Mouse (Mus musculus) embryo, embryonic 11 days (tissue): Measurements from ENCODE around the gene Zfp661.

Source experiments
- DNase-seq: peaks from one replicate; pipeline ENCODE4 v3.0.0-alpha.2; 2015

Zfp661 gene

DNA sequence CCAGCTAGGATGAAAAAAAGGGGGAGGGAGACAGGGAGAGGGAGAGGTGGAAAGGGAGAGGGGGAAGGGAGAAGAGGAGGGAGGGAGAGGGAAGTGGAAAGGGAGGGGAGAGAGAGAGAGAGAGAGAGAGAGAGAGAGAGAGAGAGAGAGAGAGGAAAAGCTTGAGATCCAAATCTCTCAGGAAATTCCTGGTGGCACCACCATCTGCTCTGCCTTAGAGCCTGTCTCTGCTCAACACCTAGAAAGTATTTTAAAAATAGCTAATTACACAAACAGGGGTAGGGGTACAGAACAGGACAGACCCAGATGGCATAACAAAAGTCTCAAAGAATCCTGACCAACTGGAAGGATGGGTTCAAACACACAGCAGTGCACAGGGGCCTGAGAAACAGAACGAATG lies 36.4 kb downstream of the Zfp661 start:
- no peak for DNase-seq

DNA sequence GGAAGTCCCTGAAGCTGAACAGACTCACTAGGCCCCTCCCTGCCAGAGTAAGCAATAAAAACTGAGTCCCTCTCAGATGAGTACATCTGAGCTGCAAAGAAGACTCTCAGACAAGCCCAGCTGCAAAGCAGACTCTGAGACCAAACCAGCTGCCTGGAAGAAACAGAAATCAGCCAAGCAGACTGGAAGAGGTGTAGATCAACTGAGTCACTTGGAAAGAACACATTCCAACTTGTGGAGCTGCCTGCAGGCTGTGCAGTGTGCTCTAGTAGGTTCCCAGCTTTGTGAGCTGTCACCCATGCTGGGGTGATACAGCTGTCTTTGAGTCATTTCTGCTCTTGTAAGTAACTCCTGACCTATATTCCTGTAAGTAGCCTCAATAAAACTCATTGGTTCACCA lies 37.2 kb downstream of the Zfp661 start:
- no peak for DNase-seq

DNA sequence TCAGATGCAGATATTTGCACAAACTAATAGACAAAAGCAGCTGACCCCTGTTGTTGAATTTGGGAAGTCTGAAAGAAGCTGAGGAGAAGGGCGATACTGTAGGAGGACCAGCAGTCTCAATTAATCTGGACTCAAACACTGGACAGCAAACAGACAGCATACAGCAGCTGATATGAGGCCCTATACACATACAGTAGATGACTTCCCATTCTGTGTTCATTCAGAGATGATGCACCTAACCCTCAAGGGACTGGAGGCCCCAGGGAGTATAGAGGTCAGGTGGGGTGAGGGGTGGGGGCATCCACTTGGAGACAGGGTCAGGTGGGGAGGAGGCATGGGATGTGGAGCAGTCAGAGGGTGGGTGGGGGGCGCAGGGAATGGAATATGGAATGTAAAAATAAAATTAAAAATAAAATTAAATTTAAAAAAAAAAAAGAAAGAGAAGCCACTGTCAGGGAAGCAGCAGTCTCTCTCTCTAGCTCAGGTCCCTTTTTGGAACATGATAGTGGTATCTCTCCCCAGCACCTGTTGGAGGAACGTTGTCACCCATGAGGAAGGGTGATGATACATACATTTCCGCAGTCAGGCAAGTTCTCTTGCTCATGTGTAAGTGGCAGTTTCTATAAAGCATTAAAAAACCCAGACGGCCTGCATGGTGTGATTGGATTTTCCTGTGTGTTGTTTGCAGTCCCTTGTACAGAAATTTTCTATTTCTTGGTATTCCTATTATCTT lies 38.4 kb downstream of the Zfp661 start:
- no peak for DNase-seq

DNA sequence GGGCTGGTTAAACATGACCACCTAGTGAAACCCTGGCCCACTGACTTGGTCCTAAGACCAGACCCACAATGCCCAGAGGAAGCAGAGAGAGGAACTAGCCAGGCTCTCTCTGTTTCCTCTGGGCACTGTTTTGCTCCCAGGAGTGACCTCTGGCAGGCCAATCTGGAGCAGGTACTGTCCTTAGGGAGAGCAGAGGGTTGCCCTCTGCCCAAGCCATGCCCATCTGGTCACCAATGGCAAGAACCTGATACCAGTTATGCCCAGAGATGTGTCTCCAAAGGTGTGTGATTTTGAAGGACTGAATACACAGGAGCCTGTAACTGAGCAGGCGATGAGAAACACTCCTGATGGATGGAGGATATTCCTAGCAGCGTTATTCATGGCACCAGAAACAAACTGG lies 45.2 kb downstream of the Zfp661 start:
- no peak for DNase-seq

DNA sequence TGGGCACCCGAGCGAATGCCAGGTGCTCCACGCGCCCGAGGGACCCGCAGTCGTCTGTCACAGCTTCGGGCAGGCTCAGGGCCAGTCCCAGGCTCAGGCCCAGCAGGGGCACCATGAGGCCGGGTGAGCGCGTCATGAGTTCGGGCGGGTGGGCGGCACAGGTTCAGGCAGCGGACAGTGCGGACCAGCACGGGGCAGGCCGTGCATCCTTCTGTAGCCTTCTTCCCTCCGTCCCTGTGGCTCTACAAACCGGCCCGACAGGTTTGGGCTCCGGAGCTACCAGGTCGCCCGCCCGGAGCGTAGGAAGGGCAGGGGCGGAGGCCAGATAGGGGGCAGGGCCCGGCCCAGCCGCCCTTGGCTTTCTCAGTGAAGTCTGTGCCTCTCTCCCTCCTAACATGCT lies 45.7 kb downstream of the Zfp661 start, which contains the start of gene Prom2:
Gene Prom2, minus strand, starts transcription at position 283 of the 400 bp plus-strand sequence.
- DNase-seq: peak; percentile 37

DNA sequence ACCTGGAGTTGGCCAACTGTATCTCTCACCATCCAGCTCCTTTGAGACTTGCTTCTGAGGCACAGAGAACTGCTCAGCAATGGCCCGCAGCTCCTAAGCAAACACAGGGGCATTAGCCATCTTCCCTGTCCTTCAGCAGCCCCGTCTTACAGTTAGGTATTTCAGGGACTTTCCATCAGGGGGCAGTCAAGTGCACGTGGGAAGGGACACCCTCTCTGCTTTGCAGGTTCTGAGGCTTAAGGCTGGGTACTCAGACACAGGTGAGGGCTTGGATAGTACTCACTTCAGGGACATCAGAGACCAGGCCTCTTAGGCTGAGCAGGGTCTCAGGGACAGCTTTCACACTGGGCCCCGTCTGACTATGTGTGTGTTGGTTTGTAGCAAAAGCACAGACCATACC lies 47.4 kb downstream of the Zfp661 start:
- no peak for DNase-seq

DNA sequence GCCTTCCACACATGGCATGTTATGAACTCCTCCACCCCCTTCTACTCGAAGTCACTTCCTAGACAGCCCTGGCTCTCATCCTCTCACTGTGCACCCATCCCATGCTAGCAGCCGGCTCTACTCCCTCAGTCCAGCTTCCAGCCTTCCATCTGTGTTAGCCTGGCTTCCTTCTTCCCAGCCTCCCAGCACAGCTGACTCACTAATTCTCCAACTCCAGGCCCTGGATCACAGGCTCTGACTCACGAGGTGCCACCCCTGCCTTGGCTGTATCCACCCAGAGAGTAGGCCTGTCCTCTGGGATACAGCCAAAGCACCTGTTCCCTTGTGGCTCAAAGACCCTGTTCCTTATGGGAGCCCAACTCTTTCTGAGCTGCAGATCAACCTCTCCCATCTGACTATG lies 49.3 kb downstream of the Zfp661 start:
- DNase-seq: no peak

DNA sequence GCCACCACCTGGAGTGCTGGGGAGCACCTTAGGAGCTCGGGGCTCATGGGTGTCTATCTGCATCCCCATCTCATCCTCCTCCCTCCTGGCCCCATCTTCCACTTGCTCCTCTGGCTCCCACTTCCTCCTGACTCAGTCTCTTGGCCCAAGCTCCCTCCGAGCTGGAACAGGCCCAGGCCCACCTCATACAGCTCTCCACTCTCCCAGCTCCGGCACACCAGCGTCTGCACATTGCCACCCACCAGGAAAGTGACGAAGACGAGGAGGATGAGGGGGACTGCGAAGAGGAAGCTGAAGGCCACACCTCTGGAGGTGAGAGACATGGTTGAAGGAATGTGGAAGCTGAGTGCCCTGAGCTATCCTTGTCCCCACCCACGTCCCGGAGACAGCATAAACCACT lies 51.5 kb downstream of the Zfp661 start:
- DNase-seq: no peak

DNA sequence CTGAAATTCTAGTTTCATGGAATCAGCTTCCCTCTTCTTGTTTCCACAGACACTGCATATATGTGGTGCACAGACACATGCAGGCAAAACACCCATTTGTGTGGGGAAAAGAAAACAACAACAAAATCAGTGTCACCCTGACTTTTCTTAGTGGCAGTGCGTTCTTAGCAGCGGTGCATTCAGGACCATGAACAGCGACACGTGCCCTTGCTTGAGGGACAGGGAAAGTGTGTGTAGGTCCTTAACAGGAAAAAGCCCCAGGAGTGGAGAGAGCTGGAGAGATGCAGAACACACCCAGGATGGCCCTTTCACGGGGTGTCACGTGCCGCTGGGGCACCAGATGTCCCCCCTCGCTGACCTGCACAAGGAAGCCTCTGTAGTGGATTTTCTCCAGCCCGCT lies 54.5 kb downstream of the Zfp661 start:
- peak; percentile 74 for DNase-seq

DNA sequence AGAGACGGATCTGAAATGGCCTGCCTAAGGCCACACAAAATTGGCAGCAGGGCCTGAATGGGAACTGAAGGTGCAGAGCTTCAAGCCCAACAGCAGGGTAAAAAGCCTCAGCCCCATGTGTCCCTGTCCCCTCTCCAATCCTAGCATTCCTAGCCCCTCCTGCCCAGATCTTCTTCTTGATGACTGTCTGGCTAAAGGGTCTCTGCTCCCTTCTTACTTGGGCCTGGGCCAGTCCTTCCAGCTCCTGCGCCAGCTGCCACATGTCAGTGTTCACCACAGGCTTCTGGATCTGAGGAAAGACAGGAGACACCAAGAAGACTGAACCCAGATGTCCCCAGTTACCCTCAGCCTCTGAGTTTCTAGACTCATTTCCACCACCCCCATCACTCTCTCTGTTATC lies 55.3 kb downstream of the Zfp661 start:
- no peak for DNase-seq

DNA sequence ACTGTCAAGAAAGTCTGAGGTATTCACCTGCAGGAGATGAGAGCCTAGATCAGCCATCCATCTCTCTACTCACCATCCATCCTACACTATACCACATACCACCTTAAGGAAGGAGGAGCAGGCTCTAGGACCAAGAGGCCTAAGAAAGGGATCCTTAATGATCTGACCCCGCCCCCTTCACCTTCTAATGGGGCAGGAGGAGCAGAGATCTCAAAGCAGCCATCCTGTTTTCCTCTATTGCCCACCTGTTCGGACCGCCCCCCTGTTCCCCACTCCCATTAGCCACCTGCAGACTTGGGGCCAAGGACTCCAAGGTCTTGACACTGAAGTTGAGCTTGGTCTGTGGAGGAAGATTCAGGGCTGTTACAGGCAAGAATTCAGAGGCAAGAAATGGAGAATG lies 56.5 kb downstream of the Zfp661 start:
- no peak for DNase-seq

DNA sequence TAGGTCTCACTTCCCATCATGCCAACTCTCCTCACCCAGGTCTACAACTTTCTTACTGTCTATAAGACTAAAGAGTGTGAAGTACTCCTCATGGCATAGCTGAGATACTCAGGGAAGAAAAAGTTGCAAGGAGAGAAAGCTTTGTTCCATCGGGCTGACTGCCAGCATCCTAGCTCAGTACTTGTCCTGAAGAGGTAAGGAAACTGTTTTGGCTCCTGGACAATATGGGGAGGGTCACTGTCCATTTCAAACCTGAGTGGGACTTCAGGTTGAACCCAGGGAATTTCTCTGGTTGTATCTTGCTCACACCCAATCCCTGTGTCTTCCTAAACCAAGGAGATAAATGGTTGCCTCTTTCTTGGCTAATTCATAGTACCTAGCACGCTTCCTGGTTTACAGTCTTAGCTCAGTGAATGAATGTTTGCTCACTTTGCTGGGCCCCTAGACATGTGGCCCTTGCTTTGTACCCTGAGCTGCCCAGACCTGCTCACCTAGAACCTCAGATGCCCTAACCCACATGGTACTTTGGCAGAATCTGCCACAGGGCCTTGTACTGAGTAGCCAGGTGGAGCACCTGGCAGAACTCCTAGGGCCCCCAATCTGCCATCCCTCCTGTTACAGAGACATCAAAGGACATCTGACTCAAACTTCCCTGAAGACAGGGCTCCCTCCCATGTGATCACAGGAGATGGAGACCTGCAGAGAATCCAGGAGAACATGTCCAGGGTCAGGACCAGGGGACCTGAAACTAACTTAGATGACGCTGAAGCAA lies 61.7 kb downstream of the Zfp661 start:
- no peak for DNase-seq
